Mouse (Mus musculus): Measurements from ENCODE around the gene Ifi205. TPM values are rescaled to one million over a fixed set of nuclear protein-coding genes. Genes with fewer than 3 reads are reported as not detected.
"Not testable (repeated sequence)": the region's sequence is repeated elsewhere in the genome, so short reads cannot be mapped to it uniquely, and the experiment has no call there.

Gene Ifi205
- 1 to 10 TPM; 1.7 to 2.3 TPM for total RNA-seq (2021)
- long read RNA-seq, experiment 1, result 0 reads
- long read RNA-seq, experiment 2, result 0 reads

GRCm38 (mm10) chr1:174031698-174032097 is at the start of gene Ifi205:
Gene Ifi205 (minus strand): TSS chr1:174031810.
- no peak for DNase-seq

- no peak for DNase-seq
Measured at GRCm38 (mm10) chr1:174066305-174066704, 34.7 kb upstream of the Ifi205 start, which contains the start of gene Olfr430. Gene Olfr430 (plus strand): TSS chr1:174066605.

GRCm38 (mm10) chr1:174055248-174055647 is 23.6 kb upstream of the Ifi205 start:
- DNase-seq, result no peak

- DNase-seq, result no peak
Measured at GRCm38 (mm10) chr1:174052981-174053380, 21.4 kb upstream of the Ifi205 start.

- no peak for DNase-seq
Measured at GRCm38 (mm10) chr1:174051931-174052536, 20.4 kb upstream of the Ifi205 start.

GRCm38 (mm10) chr1:174051515-174051914 is 19.9 kb upstream of the Ifi205 start:
- no peak for DNase-seq

- no peak for DNase-seq
Measured at GRCm38 (mm10) chr1:174050532-174050931, 18.9 kb upstream of the Ifi205 start.

- not testable (repeated sequence) for DNase-seq
Measured at GRCm38 (mm10) chr1:174049357-174049756, 17.7 kb upstream of the Ifi205 start.

GRCm38 (mm10) chr1:174048893-174049292 is 17.3 kb upstream of the Ifi205 start, which contains the start of gene Olfr432:
Gene Olfr432 (plus strand): TSS chr1:174049205.
- no peak for DNase-seq

GRCm38 (mm10) chr1:174048227-174048626 is 16.6 kb upstream of the Ifi205 start:
- DNase-seq, result not testable (repeated sequence)

GRCm38 (mm10) chr1:174044431-174044830 is 12.8 kb upstream of the Ifi205 start:
- DNase-seq, result no peak

GRCm38 (mm10) chr1:174042091-174042884 is 10.7 kb upstream of the Ifi205 start:
- DNase-seq, result not testable (repeated sequence)

- DNase-seq, result peak; percentile 43
Measured at GRCm38 (mm10) chr1:174040523-174041177, 9.0 kb upstream of the Ifi205 start, which contains the start of gene Olfr433. Gene Olfr433 (plus strand): TSS chr1:174040705.

GRCm38 (mm10) chr1:174038480-174038879 is 6.9 kb upstream of the Ifi205 start:
- no peak for DNase-seq

GRCm38 (mm10) chr1:174035841-174036240 is 4.2 kb upstream of the Ifi205 start:
- DNase-seq, result no peak

GRCm38 (mm10) chr1:174007050-174007449 is 24.6 kb downstream of the Ifi205 start:
- DNase-seq, result not testable (repeated sequence)

- DNase-seq, result not testable (repeated sequence)
Measured at GRCm38 (mm10) chr1:174004352-174005109, 27.1 kb downstream of the Ifi205 start.

GRCm38 (mm10) chr1:173995003-173995402 is 36.6 kb downstream of the Ifi205 start:
- DNase-seq, result no peak

- not testable (repeated sequence) for DNase-seq
Measured at GRCm38 (mm10) chr1:173982694-173983305, 48.8 kb downstream of the Ifi205 start, which contains the start of gene Ifi202b. Gene Ifi202b (minus strand): TSS chr1:173982744.

GRCm38 (mm10) chr1:173981038-173981437 is 50.6 kb downstream of the Ifi205 start:
- DNase-seq, result not testable (repeated sequence)

- DNase-seq, result no peak
Measured at GRCm38 (mm10) chr1:173977622-173978021, 54.0 kb downstream of the Ifi205 start.
